Mouse (Mus musculus): Measurements from ENCODE around the gene Dbf4.

The Dbf4 gene

DNA sequence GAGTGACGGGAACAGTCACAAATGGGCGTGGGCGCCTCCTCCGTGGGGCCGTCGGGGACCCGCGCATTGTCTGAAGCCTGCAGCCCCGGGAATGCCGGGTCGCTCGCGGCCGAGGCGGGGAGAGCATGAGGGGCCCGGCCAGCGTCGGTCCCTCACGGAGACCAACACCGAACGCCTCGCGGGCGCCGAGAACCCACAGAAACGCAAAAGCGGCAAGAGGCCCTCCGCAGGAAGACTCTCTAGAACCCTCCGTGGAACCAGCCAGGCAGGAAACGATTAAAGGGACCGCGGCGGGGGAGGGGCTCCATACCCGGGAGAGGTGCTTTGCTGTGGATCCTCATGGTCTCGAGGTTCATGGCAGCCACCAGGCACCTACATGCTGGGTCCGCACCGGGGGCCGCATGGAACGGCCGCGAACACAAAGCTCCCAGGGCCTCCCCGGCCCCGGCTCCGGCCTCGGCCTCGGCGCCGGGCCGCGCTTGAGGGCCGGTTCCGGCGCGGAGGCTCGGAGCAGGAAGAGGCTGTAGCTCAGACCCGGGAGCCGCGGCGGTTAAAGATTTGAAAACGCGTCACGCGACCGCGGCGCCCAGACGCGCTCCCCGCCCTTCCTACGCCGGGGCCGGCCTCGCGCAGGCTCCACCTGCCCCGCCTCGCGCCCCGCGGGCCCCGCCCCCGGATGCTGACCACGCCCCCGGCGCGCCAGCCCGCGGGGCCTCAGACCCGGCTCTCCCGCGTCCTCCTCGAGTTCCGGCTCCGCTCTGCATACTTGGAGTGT lies at the start of gene Dbf4, which contains the start of gene Slc25a40:
TSS of gene Dbf4 (minus strand) at position 560 of the 775 bp plus-strand sequence.
TSS of gene Slc25a40 (plus strand) at position 694 of the 775 bp plus-strand sequence.
- DNase-seq = peak; percentile 84

GRCm38 (mm10) chr5:8456561-8456960 lies 34.0 kb upstream of the Dbf4 start:
- DNase-seq = no peak

DNA sequence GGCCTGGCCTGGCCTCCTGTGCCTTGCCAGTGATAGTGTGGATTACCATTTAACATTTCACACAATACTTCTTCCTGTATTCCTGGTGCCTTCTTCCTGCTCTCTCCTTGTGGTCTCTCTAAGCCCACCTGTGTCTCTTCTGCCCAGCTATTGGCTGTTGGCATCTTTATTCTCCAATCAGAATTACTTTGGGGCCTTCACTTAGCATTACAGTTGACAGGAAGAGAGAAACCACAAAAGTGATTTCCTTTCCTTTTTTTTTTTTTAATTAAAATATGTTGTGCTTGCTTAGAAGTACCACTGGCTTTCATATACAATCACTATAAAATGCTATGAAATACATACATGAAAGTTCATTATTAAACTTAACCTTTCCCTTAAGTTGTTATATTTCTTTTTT lies 33.0 kb upstream of the Dbf4 start:
- DNase-seq = no peak

DNA sequence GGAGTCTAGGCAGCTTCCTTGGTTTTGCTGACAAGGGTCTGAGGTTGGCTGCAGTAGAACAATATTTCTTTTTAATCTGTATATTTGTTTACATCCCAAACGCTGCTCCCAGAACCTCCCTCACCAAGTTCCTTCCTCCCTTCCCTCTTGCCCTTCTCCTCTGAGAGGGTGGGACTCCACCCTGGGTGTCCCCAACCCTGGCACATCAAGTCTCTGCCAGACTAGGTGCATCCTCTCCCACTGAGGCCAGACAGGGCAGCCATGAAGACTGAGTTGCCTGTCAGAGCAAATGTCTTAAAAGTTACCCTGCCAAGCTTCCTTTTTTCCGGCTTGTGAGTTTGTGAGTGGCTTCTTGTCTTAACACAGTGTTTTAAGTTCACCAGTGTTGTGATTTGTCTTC lies 16.6 kb upstream of the Dbf4 start:
- DNase-seq = no peak

DNA sequence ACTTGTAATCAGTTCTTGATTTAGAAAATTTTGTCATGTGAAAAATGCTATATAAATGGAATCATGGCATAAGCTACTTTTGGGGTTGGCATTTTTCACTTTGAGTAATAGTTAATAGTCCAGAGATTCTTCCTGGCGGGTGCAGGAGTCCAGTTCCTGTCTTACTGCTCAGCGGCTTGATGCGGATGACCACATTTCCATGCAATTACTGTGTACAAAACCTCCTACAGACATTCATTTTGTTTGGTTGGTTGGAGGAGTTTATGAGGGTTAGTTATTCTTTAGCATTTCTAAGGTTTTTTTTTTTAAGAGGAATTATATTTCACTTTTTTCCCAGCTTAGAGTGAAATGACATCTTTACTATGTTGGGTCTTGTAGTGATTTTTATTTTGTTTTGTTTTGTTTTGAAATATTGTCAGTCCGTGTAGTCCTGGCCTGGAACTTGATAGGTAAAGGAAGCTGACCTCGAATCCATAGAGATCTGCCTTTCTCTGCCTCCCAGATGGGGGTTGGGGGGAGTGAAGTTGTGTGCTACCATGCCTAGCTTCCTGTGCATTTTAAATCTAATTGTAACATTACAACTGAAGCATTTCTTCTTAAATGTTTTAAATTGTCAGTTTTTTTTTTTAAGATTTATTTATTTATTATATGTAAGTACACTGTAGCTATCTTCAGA lies 15.1 kb upstream of the Dbf4 start:
- no peak for DNase-seq

GRCm38 (mm10) chr5:8425899-8426298 lies 3.4 kb upstream of the Dbf4 start:
- DNase-seq = no peak

DNA sequence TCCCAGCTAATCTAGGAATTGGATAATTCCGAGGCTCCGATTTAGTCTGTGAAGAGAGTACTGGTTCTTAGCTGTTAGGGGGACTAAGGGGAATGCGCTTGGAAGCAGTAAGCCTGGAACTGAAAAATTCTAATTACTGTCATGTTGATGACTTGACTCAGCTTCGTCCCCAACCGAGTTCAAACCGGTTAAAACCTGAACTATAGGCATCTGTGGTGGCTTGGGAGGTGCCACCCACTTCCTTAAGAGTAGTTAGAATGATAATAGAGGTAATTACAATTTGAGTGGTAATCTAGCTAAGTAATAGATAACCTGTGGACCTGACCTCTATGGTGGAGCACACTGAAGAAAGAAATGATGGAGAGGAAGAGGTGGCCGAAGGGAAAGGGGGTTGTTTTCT lies 1.6 kb upstream of the Dbf4 start:
- no peak for DNase-seq

DNA sequence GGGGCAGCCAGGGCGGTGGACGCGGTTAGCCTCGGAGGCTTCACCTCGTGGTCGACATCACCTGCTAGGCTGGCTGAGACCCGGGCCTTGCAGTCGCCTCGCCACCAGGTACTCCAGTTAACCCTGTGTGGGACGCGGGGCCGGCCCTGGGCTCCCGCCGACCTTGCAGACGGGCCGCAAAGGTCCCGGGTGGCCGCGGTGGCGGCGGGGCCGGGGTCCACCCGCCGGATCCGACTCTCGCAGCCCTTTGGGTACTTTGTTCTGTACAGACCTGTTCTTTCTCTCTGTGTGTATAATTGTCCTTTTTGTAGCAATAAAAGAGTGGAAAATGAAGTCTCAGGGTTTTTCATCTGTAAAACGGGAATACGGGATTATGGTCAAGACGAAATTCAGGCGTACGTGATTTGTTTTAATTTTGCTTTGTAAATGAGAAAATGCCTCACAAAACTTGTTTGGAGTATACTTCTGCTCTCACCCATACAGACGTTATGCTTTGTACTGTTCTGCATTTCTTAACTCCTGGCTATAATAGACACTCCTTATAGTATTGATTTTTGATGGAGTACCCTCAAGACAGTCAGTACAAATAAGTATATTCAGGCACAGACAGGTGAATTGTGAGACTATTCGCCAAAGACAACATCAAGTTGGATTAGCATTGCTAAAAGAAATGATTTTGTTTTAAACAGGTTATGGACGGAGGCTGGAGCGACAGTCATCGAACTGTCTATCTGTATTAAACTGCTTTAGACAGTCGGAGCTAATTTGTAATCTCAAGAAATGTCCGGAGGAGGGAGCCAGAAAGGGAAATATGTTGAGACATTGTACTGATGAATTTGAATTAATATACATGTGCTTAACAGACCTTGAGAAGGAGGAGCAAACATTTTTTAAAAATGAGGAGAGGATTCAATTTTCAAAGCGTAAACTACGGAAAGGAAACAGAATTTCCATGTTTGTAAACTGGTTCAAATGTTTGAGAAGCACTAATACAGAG lies 714 bp upstream of the Dbf4 start:
- no peak for DNase-seq

DNA sequence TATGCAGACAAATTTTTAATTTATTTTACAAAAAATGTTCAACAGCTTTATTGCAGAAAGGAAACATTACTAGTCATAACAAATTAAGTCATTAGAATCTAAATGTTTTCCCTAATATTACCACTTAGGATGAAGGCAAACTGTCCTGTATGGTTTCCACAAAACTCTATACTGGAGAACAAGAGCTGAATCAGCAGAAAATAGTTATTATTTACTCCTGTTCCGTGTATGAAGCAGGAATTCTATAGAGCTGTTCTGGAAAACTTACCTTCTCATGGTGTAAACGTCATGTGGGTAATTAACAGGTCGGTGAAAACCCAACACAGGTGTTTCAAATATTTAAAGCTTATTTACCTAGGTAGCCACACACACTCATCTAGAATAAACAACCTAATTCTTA lies 1.1 kb downstream of the Dbf4 start:
- DNase-seq = no peak

DNA sequence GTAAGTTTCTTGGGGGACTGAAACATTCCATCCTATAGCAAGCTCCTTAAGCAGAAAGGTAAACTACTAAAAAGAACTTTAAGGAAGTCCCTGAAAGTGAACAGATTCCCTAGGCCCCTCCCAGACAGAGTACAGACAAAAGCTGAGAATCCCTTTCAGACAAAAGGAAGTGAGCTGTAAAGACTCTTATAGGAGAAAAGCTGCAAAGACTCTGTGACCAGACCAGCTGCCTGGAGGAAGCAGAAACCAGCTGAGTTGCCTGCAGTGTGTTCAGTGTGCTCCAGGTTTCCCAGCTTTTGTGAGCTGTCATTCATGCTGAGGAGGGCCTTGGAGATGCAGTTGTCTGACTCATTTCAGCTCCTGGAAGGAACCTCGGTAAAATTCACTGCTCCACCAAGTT lies 5.1 kb downstream of the Dbf4 start:
- no peak for DNase-seq

GRCm38 (mm10) chr5:8416683-8417413 lies 5.7 kb downstream of the Dbf4 start:
- DNase-seq = no peak

- DNase-seq = no peak
These were observed 13.8 kb downstream of the Dbf4 start for GRCm38 (mm10) chr5:8408746-8409145.

DNA sequence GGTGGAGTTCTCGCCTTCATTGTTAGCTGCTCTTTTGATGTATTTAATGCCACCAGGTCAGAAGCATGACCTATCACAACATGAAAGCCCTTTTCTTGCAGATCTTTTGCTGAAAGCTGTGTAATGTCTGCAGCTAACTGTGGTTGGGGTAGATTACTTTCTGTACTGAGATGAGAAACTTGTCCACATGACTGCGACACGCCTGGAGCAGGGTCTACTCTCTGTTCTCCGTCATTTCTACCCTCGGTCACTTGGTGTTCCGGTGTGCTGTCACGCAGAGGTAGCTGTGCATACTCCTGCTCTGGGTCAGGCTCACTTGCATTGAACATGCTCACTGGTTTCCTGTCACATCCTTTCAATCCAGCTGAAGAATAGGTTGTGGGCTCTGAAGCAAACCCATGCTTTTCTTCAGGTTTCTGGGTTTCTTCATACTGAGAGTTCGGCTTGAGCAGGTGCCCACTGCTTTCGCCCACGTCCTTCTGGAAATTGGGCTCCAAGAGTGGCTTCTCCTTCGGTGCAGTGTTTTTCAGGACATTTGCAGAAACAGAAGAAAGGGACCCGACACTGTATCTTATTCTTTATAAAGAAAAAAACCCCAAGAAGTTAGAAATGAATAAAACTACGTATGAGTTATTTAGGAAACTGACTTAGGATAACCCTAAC lies 24.8 kb downstream of the Dbf4 start:
- DNase-seq = no peak

DNA sequence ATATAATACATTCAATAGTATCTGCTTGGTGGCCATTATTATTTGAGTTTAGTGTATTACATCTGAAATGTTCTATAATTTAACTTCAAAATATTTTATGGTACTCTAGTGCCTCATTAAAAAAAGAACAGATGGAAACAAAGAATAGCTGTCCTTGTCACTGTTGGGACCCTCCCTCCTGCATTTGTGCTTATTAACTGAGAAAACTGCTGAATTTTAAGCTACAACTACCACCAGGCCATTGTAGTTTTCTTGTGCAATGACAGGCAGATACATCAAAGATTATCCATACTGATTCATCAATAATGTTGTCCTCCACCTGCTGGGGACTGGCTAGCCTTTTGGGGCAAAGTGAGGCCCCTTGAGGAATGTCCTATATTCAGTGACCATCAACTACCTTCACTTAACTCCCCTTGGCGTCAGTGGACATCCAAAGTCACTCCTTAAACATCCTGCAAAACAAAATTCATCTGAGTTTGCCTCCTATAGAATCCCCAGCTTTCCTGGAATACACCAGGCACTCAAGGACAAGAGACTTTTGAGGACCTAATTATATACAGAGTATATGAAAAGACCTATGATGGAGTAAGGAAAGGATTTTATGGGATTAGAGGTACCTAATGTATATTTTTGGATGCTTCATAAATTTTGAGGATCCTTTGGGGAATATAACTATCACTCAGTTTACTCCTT lies 28.5 kb downstream of the Dbf4 start:
- no peak for DNase-seq

- DNase-seq = no peak
These were observed 48.1 kb downstream of the Dbf4 start for GRCm38 (mm10) chr5:8374297-8374906.

DNA sequence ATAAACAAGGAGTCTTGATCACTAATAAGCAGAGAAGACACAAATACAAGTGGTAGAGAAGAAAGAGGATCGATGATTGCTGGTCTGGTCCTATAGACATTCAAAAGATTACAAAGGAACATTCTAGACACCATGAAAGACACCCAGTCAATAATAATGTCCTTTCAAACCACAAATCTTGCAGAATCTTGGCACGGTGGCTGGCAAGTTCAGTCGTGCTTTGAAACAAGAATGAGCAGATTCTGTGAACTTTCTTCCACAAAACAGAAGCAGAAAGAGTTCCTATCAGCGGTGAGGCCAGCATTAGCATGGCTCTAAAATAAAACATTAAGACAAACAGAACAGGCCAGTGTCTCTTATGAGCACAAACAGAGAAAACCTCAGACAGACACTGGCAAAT lies 49.1 kb downstream of the Dbf4 start:
- no peak for DNase-seq

DNA sequence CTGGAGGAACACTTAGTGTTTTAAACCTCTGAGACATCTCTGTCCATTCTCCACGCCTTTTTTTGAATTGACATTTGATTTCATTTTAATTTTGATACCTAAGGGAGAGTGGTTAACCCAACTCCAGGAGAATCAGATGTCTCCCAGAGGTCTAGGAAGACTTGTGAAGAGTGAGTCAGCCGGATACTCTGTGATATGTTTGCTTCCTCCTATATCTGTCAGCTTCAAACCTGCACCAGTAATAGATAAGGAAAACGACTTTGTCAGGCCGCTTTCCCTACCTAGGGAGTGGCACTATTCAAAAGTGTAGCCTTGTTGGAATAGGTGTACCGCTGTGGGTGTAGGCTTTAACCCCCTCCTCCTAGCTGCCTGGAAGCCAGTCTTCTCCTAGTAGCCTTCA lies 53.7 kb downstream of the Dbf4 start:
- no peak for DNase-seq

DNA sequence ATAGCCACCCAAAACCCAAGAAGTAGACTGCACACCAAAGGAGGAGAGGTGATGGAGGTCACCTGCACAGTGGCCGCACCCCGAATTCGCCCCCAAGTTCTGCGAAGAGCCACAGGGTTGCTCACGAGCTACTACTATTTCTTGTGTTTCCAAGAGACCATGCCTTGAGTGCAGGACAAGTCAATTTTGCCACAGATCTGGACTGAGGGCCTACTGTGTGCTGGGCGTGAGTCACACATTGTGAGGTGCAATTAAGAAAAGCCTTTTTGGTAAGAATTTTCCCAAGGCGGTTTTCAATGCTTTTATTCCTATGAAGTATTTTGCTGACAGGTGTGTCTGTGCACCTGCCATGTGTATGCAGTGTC lies 54.2 kb downstream of the Dbf4 start:
- DNase-seq = no peak

GRCm38 (mm10) chr5:8367614-8368327 lies 54.7 kb downstream of the Dbf4 start, which contains the start of gene Adam22:
Adam22 (minus strand) TSS chr5:8368160.
- DNase-seq = peak; percentile 96

Measured in cerebellum, adult 11 months (tissue).